Mouse (Mus musculus) gastrocnemius, postnatal 4 days (tissue): ENCODE results near the gene Cox5a. TPM values are rescaled to one million over a fixed set of nuclear protein-coding genes. Genes with fewer than 3 reads are reported as not detected.
A peak's percentile ranks its signal among the peaks of the same experiment; 100 is the strongest.

ENCODE experiments used
- DNase-seq, 2 experiments: peaks; one replicate each; pipeline ENCODE4 v3.0.0; 2021 to 2022; ENCODE audit warnings: low spot score in 2 of 2, mixed read lengths in 2 of 2
- long read RNA-seq, 2 experiments: library from polyadenylated mRNA; stranded (forward); transcript quantifications; one replicate each; pipeline ENCODE4 v2.0.0; 2021
- total RNA-seq, 2 experiments: library from RNA; stranded (reverse); gene quantifications; 2 replicates each; pipeline ENCODE4 v1.2.3; 2021

Cox5a gene
- total RNA-seq, result 100 to 1,000 TPM; 639 to 672 TPM
- long read RNA-seq, experiment 1, transcript Cox5a-201 (5 exons, 645 nt), result major isoform, 318 of 326 reads
- long read RNA-seq, experiment 1, partial matches to known transcripts, result 6 of 326 reads
- long read RNA-seq, experiment 1, other reads (novel, unspliced or antisense), result 2 of 326 reads
- long read RNA-seq, experiment 2, transcript Cox5a-201 (5 exons, 645 nt), result major isoform, 314 of 323 reads
- long read RNA-seq, experiment 2, partial matches to known transcripts, result 5 of 323 reads
- long read RNA-seq, experiment 2, other reads (novel, unspliced or antisense), result 3 of 323 reads

DNA sequence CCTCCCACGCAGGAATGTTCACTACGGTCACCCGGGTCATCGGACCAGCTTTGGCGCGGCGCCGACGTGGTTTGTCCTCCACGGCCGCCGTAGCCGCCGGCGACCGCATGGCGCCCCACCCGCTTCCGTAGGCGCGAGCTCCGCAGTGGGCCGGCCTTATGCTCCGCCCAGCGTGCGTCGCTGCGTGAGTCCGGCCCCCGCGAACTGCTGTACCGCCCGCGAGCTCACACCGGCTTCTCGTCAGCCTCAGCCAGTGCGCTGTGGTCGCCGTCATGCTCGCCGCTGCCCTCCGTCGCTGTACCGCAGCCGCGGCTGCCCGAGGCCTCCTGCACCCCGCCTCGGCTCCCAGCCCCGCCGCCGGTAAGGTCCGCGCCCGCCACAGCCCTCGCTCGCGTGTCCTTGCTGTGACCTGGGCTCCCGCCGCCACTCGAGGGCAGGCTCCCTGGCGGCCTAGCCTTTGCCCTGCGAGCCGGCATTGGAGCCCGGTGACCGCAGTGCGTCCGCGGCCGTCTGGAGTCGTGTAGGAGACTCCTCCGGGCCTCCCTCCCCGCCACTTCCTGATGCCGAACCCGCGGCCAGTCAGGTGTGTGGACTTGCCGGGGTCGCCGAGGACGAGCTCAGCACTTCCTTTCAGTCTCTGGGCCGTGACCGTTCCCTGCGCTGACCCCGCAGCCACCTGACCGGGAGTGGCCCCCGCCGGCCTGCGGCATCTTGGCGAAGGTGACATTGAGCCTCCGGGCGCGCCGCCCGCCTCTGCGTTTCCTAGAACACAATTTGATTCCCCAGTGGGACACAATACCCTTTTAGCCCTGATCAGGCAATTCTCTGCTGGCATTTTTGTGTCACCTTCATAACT is at the start of gene Cox5a:
Gene Cox5a (plus strand): TSS at position 219 of the 856 bp plus-strand sequence.
- peak; percentile 93 to 96 for DNase-seq

DNA sequence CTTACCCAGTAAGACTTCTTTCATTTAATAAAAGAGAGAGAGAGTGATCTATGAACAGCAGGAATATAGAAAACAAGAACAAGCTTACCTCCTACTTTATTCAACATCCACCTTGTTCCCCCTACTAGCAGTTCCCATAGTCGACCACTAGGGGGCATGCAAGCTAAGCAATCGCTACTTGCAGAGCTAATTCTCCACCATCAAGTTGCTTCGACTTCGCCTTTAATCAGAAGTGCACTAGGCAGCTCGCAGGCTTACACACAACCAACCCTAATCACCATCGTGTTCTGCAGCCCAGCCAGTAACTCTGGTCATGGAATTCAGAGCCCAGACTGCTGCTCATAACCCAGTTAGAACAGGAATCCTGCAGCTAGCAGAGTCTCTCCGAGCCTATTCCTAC is 35.3 kb upstream of the Cox5a start:
- DNase-seq, result peak; percentile 63 to 78

DNA sequence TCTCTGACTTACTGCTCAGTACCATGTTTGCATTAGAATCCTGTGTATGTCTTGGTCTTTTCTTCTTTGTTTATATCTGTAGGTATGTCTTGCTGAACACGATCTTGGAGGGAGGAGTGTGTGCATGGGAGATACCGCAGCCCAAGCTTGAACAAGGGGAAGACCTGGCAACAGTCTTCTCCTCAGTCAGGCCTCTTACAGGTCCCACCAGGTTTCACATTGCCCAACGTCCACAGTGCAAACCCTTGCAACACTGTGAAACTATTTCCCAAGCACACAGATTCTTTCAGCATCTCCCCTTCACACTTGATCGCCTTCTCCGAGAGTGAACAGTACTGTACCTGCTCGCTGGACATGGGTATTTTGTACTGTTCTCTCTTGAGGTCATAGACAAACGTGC is 33.3 kb upstream of the Cox5a start:
- DNase-seq, result no peak

DNA sequence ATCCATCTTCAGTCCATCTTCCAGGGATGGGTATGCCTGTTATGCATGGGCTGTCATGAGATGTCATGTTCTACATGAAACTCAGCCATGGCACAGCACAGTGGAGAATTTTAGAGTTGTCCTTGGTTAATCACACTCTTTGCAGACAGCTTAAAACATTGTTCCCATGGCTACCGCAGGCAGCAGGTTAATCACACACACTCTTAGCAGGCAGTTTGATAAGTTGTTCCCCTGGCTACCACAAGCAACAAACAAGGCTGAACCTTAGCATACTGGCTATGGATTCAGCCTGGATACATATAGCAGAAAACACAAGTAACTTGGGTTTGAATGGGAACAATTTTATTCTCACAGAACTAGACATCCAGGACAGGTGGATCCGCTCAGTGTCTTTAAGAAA is 27.5 kb upstream of the Cox5a start:
- DNase-seq, result no peak

DNA sequence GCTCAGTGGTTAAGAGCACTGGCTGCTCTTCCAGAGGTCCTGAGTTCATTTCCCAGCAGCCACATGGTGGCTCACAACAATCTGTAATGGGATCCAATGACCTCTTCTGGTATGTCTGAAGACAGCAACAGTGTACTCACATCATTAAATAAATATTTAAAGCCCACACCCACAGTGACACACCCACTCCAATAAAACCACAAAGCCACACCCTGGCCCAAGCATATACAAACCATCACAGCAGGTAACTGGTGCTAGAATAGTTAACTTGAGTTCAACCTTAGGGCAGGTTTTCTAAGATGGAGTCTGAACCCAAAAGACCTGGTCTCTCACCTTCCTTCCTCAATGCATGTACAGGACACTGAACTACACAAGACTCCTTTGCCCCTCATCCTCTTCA is 26.1 kb upstream of the Cox5a start:
- DNase-seq, result no peak

DNA sequence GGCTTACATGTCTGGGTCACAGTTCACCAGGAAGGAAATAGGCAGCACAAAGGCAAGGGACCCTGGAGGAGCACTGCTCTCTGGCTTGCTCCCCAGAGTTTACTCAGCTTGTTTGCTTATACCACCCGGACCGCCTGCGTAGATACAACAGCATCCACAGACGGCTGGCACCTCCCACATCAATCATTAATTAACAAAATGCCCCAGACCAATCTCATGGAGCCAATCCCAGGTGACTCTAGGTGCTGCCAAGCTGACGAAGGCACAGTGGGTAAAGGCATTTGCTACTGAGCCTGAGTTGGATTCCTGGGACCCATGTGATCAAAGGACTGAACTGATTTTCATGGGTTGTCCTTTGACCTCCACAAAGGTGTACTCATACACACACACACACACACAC is 23.8 kb upstream of the Cox5a start:
- no peak for DNase-seq

DNA sequence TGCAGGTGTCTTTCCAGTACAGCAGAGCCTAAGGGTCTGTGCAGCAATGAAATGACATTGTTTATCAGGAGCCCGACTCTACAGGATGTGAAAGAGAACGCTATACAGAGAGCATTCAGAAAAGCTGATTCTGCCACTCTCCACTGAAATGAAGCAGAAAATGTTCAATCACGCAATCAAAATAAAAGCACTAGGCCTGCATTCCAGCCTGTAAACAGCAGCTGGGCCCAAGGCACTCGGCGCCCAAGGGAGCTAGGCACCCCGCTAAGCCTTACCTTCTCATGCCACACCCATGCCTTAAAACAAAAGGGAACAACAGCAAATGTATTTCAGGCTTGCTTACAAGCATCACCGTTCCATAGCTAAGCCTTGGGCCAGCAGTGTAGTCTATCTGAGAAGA is 22.5 kb upstream of the Cox5a start:
- DNase-seq, result no peak

DNA sequence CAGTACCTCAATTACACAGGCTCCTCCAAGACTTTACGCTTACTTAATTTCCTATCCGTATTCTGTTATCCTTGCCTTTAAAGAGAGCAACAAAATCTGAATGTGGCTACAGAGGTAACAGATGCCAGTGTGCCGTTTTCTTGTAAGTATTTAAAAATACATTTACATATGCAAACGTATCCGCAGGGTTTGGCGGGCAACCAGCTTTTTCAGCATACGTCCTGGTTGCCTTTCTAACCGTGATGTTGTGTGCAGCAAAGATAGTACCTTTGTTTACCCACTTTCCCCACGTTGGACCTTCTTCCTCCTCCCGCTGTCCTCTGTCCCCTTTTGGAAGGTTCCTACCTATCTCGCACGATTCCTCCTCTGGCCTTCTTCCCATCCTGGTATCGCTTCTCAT is 19.6 kb upstream of the Cox5a start:
- DNase-seq, result no peak

DNA sequence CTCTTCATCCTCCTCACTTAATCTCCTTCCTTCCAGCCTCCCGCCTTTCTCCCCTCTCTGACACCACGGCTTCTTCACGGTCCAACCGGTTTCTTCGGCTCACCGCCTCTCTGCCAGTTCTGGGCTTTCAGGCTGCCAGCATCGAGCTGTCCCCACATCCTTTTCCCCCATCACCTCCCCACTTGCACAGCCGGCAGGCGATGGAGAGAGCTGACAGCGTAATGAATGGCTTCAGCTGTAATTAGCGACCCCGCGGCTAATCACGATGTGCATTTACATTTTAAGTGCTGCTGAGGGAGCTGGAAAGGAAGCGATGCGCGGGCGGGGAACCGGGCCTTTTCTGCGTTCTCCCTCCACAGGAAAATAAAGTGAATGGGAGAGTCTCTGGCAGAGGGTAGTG is 19.2 kb upstream of the Cox5a start:
- no peak for DNase-seq

DNA sequence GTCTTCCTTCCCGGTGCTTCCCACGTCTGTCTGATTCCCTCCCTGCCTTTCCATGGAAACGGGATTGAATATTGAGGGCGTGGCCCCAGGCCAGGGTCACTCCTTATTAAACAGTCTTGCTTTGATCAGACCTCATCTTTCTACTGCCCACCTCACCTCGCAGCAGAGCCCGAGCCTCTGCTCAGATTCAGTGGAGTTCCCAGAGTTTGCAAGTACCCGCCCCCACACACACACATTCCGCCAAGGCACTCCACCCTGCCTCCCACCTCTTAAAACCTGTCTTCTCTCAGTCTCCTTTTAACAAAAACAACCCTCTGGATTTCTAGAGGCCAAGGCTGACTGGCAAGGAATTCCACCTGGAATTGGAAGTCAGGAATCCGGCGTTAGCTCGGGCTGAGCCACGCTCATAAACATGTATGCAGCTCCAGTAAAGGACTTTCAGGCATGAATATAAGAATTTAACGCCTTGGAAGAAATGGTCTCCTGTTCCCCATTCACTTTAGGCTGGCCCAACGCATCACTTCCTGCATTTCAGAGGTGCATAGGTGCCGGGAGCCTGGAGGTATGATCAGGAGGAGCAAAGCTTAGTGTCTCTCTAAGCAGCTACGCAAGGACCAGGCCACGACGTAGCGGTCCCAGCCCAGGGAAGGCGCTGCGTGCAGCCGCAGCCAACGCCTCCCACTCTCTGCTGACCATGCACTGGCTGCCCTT is 18.0 kb upstream of the Cox5a start:
- peak in 1 of 2 experiments; percentile 17 for DNase-seq

DNA sequence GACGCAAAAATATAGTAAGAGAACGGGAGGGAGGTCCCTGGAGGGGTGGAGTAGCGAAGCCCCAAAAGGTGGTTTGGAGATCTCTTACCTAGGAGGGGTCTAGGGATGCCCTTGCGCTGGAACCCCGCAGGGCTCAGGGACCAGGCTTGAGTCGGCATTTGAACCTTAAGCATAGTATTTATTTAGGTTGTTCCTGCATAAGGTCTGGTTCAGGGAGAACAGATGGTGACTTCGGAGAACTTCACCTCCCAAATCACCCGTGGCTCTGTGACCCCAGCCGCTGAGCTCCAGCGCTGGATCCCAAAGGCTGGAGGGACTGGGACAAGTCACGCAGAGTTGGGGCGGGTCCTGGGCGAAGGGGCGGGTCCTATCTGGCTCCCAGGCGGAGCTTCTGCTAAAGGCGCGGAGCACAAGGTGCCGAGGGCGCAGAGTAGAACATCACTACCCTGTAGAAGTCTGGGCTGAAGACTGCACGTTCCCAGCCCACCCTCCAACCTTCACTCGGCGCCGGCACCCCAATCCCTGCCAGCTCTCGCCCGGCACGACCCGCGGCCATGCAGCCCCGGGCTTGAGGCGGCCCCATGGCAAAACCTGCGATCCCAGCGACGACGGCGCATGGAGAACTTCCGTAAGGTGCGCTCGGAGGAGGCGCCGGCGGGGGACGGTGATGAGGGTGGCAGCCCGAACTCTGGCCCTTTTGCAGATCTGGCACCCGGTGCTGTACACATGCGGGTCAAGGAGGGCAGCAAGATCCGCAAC is 17.3 kb upstream of the Cox5a start, which contains the start of gene Rpp25:
Gene Rpp25 (plus strand): TSS at position 405 of the 759 bp plus-strand sequence.
- peak in 1 of 2 experiments; percentile 34 for DNase-seq

DNA sequence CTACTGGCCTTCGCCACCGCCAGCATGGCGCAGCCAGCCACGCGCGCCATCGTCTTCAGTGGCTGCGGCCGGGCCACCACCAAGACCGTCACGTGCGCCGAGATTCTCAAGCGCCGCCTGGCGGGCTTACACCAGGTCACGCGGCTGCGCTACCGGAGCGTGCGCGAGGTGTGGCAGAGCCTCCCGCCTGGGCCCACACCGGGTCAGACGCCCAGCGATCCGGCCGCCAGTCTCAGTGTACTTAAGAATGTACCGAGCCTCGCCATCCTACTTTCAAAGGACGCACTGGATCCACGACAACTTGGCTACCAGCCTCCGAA is 16.7 kb upstream of the Cox5a start:
- peak; percentile 27 to 38 for DNase-seq

DNA sequence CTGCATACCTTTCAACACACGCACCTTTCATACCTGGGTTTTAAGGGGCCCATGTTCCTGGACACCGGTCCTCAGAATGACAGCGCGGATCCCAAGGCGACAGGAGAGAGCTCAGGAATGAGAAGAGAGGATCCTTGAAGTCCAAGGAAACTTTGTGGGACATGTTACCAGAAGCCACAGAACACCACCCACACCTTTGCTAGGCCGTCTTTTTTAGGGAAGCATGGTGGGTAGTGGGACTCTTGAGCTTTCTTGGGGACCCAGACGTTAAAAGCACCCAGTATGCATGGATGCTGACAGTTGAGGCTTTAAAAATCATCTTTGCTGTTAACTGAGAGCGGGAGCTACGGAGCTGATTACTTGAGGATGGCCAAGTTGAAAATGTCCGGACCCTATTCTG is 16.2 kb upstream of the Cox5a start:
- no peak for DNase-seq

DNA sequence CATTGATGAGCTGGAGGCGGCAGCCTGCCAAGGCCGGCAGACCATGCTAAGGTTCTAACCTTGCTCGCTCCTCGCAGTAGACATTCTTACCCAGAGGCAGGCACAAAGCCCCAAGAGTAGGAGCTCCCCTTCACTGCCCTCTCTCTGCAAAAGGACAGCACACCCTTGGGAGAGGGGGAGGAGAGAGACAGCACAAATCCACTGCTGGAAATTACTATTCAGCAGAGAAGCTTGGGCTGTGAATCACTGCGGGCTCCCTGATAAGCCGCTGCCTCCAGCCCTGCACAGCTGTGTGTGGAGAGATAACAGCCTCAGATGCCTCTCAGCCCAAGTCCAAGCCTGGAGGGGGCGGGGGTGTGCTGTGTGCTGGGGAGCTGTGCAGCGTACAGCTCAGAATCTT is 15.4 kb upstream of the Cox5a start:
- peak in 1 of 2 experiments; percentile 30 for DNase-seq

DNA sequence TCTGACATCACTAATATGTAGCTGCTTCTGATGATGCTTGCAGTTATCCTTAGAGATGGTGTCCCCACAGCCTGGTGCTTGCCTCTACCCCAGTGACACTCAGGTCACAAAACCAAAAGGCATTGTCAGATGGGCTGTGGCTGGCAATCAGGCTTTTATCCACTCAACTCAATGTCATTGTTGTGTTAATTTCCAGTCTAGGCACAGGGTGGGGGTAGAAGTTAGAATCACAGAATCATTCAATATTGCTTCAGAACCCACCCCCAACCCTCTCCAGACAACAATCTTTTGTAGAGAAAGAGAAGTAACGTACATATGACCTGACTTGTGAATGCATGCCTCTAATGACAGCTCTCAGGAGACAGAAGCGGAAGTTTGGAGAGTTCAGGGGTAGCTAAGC is 10.5 kb upstream of the Cox5a start:
- no peak for DNase-seq

DNA sequence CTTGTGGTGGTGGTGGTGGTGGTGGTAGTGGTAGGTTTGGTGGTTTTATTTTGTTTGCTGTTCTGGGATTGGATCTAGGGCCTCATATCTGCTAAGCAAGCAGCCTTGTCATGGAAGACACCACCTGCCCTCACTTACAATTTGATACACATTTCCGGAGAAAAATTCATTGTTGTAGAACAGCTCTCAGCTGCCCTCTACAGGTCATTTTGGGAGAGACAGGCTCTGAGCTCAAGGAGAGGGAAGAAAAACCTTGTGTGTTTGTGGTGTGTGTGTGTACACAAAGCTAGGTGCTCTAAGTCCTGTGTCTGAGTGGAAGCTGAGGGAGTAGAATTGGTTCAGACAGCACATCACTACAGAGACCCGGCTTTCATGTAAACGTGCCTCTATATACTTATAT is 4.0 kb upstream of the Cox5a start:
- DNase-seq, result peak in 1 of 2 experiments; percentile 51

DNA sequence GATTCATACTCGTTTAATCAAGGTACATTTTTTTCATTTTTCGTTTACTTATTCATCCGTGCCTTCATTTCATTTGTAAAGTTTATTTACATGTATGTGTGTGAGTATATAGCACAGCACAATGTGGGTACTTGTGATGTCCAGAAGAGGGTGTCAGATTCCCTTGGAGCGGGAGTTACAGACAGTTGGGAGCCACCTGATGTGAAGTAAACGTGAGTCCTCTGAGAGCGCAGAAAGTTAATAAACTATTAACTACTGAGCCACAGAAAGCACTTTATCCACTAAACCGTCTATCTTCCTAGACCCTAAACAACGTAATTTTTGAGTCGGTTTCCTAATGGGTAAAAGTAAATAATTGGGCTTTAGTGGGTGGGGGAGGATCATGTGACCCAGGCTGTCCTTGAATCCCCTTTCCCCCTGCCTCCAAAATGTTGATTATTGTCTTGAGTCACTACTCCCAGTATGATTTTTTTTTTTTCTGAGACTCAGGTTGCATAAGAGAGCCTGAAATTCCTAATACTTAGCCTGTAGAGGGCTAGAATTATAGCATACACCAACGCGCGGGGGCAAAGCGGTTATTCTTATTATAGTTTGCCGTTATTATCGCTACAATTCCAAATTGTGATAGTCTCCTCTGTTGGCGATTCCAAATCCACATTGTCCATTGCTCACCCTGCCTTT is 559 bp upstream of the Cox5a start:
- DNase-seq, result no peak

DNA sequence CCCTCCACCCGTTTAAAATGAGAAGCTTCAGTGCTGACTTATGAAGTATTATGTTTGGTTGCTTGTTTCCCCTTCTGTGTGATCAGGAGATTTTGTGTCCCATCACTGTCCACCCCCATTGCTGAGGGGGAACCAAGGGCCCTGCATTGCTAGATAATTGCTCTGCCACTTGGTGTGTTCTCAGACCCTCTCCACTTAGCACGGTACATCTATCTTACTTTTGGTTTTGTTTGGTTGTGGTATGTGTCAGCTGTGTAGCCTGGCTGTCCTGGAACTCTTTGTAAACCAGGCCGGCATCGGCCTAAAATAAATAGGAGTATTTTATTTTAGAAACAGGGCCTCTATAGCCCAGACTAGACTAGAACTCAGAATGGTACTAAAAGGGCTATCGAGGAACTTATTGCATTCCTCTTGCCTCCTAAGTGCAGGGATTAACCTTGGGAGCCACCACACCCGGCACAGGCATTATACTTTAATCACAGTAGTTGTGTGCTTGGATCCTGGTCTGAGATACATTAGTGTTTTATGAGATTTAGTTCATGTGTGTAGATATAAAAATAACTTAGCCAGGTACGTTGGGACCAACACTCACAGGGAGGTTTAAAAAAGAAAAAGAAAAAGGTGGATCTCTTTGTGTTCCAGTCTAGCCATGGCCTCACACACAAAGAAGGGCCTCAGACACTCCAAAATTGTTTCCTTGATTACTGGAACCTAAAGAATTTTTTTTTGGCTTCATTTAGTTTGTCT is 1.2 kb downstream of the Cox5a start:
- DNase-seq, result no peak

DNA sequence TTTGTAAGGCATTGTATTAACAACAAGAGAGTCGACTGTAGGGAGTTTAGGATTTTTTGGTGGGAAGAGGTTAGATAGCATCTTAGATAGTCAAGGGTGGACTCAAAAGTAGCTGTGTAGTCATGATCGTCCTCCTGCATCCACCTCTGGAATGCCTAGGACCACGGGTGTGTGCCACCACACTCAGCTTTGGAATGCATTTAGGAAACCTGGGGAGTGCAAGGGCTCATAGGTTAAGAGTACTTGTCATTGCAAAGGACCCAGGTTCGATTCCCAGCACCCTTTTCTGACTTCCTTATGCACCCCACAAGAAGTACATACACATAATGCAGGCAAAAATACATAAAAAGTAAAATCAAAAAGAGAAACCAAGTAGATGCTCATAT is 1.8 kb downstream of the Cox5a start:
- no peak for DNase-seq

DNA sequence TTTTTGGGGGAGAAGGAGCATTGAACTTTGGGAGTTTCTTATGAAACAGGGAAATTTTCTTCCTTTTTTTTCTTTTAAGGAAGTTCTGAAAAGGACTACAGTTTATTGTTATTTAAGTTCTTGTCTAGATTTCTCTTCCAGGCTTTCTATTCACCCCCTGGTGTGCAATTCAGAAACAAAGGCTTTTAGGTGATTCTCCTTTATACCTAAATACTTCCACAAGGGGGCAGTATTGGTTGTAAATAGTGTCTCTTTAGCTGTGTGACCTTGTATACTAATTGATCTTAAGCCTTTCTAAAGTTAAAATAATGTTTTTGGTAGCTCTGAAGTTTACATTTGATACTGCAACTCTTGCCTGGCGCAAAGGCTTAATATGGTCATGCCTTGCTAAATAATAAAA is 2.7 kb downstream of the Cox5a start:
- DNase-seq, result no peak
